Mouse (Mus musculus) embryonic facial prominence, embryonic 14.5 days (tissue): ENCODE results near the gene Ephb1. TPM values are rescaled to one million over a fixed set of nuclear protein-coding genes. Genes with fewer than 3 reads are reported as not detected.

Source experiments
- ATAC-seq: fragments of 200-750 bp; cut with Nextera tagmentation; 2 replicates; pipeline ENCODE4 v1.8.0; 2017; ENCODE audit warnings: low read depth, moderate number of reproducible peaks, moderate TSS enrichment
- DNase-seq: peaks from one replicate; pipeline ENCODE4 v3.0.0-alpha.2; 2015; ENCODE audit warnings: low spot score
- H3K27ac ChIP-seq: fragments of 300-500 bp; sonication (generic); replicated peaks from 2 replicates; pipeline ENCODE4 v1.5.1; 2014; ENCODE audit warnings: low read depth, mild to moderate bottlenecking, low read length, moderate library complexity
- H3K27me3 ChIP-seq: fragments of 300-500 bp; sonication (generic); replicated peaks from 2 replicates; pipeline ENCODE4 v1.6.1; 2014; ENCODE audit warnings: low read length; ENCODE audit not compliant: control insufficient read depth, insufficient read depth
- H3K36me3 ChIP-seq: fragments of 300-500 bp; sonication (generic); 2 replicates; pipeline ENCODE4 v1.6.1; 2014; ENCODE audit warnings: low read length, mixed read lengths; ENCODE audit not compliant: control insufficient read depth, insufficient read depth
- H3K4me1 ChIP-seq: fragments of 300-500 bp; sonication (generic); 2 replicates; pipeline ENCODE4 v1.6.1; 2014; ENCODE audit warnings: antibody characterized with exemption, low read length; ENCODE audit not compliant: control insufficient read depth, insufficient read depth
- H3K4me2 ChIP-seq: fragments of 300-500 bp; sonication (generic); 2 replicates; pipeline ENCODE4 v1.6.1; 2014; ENCODE audit warnings: low read depth, mild to moderate bottlenecking, low read length, moderate library complexity, mixed read lengths
- H3K4me3 ChIP-seq: fragments of 300-500 bp; sonication (generic); 2 replicates; pipeline ENCODE4 v1.5.1; 2014; ENCODE audit warnings: low read depth, mild to moderate bottlenecking, low read length
- H3K9ac ChIP-seq: fragments of 300-500 bp; sonication (generic); 2 replicates; pipeline ENCODE4 v1.6.1; 2014; ENCODE audit warnings: low read depth, mild to moderate bottlenecking, low read length, moderate library complexity, mixed read lengths
- H3K9me3 ChIP-seq: fragments of 300-500 bp; sonication (generic); 2 replicates; pipeline ENCODE4 v1.6.1; 2016; ENCODE audit warnings: low read length; ENCODE audit not compliant: control insufficient read depth
- WGBS: fragments of 180-500 bp; shearing (Covaris S2); extraction: QIAGEN DNeasy Blood & Tissue Kit; methylation state at CpG from one replicate; pipeline ENCODE4 v1.1.7; 2014; 5-methylcytosine and 5-hydroxymethylcytosine counted together
- polyA plus RNA-seq: library from polyadenylated mRNA; unstranded; fragments of >200 nt; fragmentation: Nextera tagmentation; extraction: Ambion mirVana; gene quantifications from 2 replicates; pipeline ENCODE4 v1.2.1, GENCODE M21; 2014

Ephb1 gene
- polyA plus RNA-seq, 1 experiment from 2014 or later: 3.9 TPM

- no peak overlapping the region for H3K4me2 ChIP-seq
- no peak for ATAC-seq
- H3K4me3 ChIP-seq: no peak overlapping the region
- WGBS: 68% methylated on average over 3 of the region's 3 CpGs
- no peak overlapping the region for H3K9ac ChIP-seq
- H3K9me3 ChIP-seq: no peaks in the 10 kb centered on the region
- no peaks in the 10 kb centered on the region for H3K36me3 ChIP-seq
- no peaks in the 10 kb centered on the region for H3K4me1 ChIP-seq
- H3K27me3 ChIP-seq: no peaks in the 10 kb centered on the region
- no peak overlapping the region for H3K27ac ChIP-seq
- DNase-seq: no peak
These were observed 149.0 kb downstream of the Ephb1 start for GRCm38 (mm10) chr9:102205518-102205917.

- 86% methylated on average over 5 of the region's 5 CpGs for WGBS
- ATAC-seq (no peak), DNase-seq (no peak)
- no peaks in the 10 kb centered on the region for H3K9me3 ChIP-seq
- H3K36me3 ChIP-seq: no peaks in the 10 kb centered on the region
- no peaks in the 10 kb centered on the region for H3K27me3 ChIP-seq
- no peak overlapping the region for H3K4me2 ChIP-seq
- no peak overlapping the region for H3K9ac ChIP-seq
- no peak overlapping the region for H3K27ac ChIP-seq
- H3K4me1 ChIP-seq: no peaks in the 10 kb centered on the region
- no peak overlapping the region for H3K4me3 ChIP-seq
These were observed 152.6 kb downstream of the Ephb1 start for GRCm38 (mm10) chr9:102201867-102202266.

- ATAC-seq: no peak
- Histone ChIP-seq H3K4me2 (no peak overlapping the region), H3K27me3 (no peaks in the 10 kb centered on the region), H3K9ac (no peak overlapping the region), H3K9me3 (no peaks in the 10 kb centered on the region), H3K36me3 (no peaks in the 10 kb centered on the region), H3K4me1 (peaks cover 3% of the 10 kb centered on the region), H3K4me3 (no peak overlapping the region), H3K27ac (no peak overlapping the region)
- no peak for DNase-seq
- 77% methylated on average over 6 of the region's 6 CpGs for WGBS
These were observed 157.6 kb downstream of the Ephb1 start for GRCm38 (mm10) chr9:102196856-102197255.

- Histone ChIP-seq H3K4me1 (peaks cover 8% of the 10 kb centered on the region), H3K9ac (no peak overlapping the region), H3K4me3 (no peak overlapping the region), H3K9me3 (no peaks in the 10 kb centered on the region), H3K4me2 (no peak overlapping the region), H3K27ac (no peak overlapping the region), H3K27me3 (no peaks in the 10 kb centered on the region), H3K36me3 (no peaks in the 10 kb centered on the region)
- ATAC-seq (no peak), DNase-seq (peak; percentile 30)
- 66% methylated on average over 4 of the region's 4 CpGs for WGBS
These were observed 160.4 kb downstream of the Ephb1 start for GRCm38 (mm10) chr9:102194063-102194462.

- DNase-seq: peak; percentile 35
- Histone ChIP-seq H3K36me3 (no peaks in the 10 kb centered on the region), H3K9ac (no peak overlapping the region), H3K27me3 (no peaks in the 10 kb centered on the region), H3K4me3 (no peak overlapping the region), H3K4me1 (peaks cover 8% of the 10 kb centered on the region), H3K4me2 (no peak overlapping the region), H3K9me3 (no peaks in the 10 kb centered on the region), H3K27ac (no peak overlapping the region)
- peak; percentile 10; the same call in 1 of the 2 replicates for ATAC-seq
- 56% methylated on average over 13 of the region's 13 CpGs for WGBS
These were observed 161.5 kb downstream of the Ephb1 start for GRCm38 (mm10) chr9:102192724-102193685.

GRCm38 (mm10) chr9:102190058-102190457 is 164.4 kb downstream of the Ephb1 start:
- no peak overlapping the region for H3K4me2 ChIP-seq
- H3K27me3 ChIP-seq: no peaks in the 10 kb centered on the region
- no peak for DNase-seq
- no peaks in the 10 kb centered on the region for H3K9me3 ChIP-seq
- no peak overlapping the region for H3K9ac ChIP-seq
- no peak overlapping the region for H3K27ac ChIP-seq
- 74% methylated on average over 9 of the region's 9 CpGs for WGBS
- ATAC-seq: no peak
- H3K4me3 ChIP-seq: no peak overlapping the region
- H3K36me3 ChIP-seq: no peaks in the 10 kb centered on the region
- H3K4me1 ChIP-seq: peaks cover 8% of the 10 kb centered on the region

GRCm38 (mm10) chr9:102189406-102189805 is 165.1 kb downstream of the Ephb1 start:
- no peaks in the 10 kb centered on the region for H3K9me3 ChIP-seq
- H3K9ac ChIP-seq: no peak overlapping the region
- DNase-seq (peak; percentile 86), ATAC-seq (peak; percentile 82)
- 55% methylated on average over 11 of the region's 11 CpGs for WGBS
- no peaks in the 10 kb centered on the region for H3K27me3 ChIP-seq
- H3K36me3 ChIP-seq: no peaks in the 10 kb centered on the region
- H3K4me2 ChIP-seq: no peak overlapping the region
- H3K4me3 ChIP-seq: no peak overlapping the region
- H3K27ac ChIP-seq: no peak overlapping the region
- H3K4me1 ChIP-seq: peaks cover 8% of the 10 kb centered on the region

GRCm38 (mm10) chr9:102183663-102184274 is 170.7 kb downstream of the Ephb1 start:
- DNase-seq: peak; percentile 24
- no peak for ATAC-seq
- H3K27ac ChIP-seq: no peak overlapping the region
- no peaks in the 10 kb centered on the region for H3K36me3 ChIP-seq
- H3K4me2 ChIP-seq: no peak overlapping the region
- H3K9me3 ChIP-seq: no peaks in the 10 kb centered on the region
- H3K4me1 ChIP-seq: peaks cover 7% of the 10 kb centered on the region; the same call in 1 of the 2 replicates
- no peaks in the 10 kb centered on the region for H3K27me3 ChIP-seq
- no peak overlapping the region for H3K9ac ChIP-seq
- no peak overlapping the region for H3K4me3 ChIP-seq
- WGBS: 73% methylated on average over 22 of the region's 22 CpGs
